Mouse (Mus musculus) kidney, embryonic 14.5 days (tissue): ENCODE results near the gene Ctu1. TPM values are rescaled to one million over a fixed set of nuclear protein-coding genes. Genes with fewer than 3 reads are reported as not detected.

Source experiments
- ATAC-seq: fragments of 200-750 bp; cut with Nextera tagmentation; 2 replicates; pipeline ENCODE4 v1.8.0; 2017; ENCODE audit warnings: moderate number of reproducible peaks, mild to moderate bottlenecking, moderate TSS enrichment, moderate library complexity; ENCODE audit not compliant: low FRiP score, low TSS enrichment
- H3K27ac ChIP-seq: fragments of 300-500 bp; sonication (generic); 2 replicates; pipeline ENCODE4 v1.5.1; 2014; ENCODE audit warnings: low read depth, mild to moderate bottlenecking, low read length, moderate library complexity, mixed read lengths
- H3K27me3 ChIP-seq: fragments of 300-500 bp; sonication (generic); 2 replicates; pipeline ENCODE4 v1.6.1; 2014; ENCODE audit warnings: mild to moderate bottlenecking, low read length; ENCODE audit not compliant: control insufficient read depth, insufficient read depth
- H3K36me3 ChIP-seq: fragments of 300-500 bp; sonication (generic); 2 replicates; pipeline ENCODE4 v1.6.1; 2014; ENCODE audit warnings: low read length, mixed read lengths; ENCODE audit not compliant: control insufficient read depth, insufficient read depth
- H3K4me1 ChIP-seq: fragments of 300-500 bp; sonication (generic); 2 replicates; pipeline ENCODE4 v1.6.1; 2014; ENCODE audit warnings: low read length, mixed read lengths; ENCODE audit not compliant: control insufficient read depth, insufficient read depth
- H3K4me2 ChIP-seq: fragments of 300-500 bp; sonication (generic); replicated peaks from 2 replicates; pipeline ENCODE4 v1.6.1; 2014; ENCODE audit warnings: low read depth, mild to moderate bottlenecking, low read length
- H3K4me3 ChIP-seq: fragments of 300-500 bp; sonication (generic); 2 replicates; pipeline ENCODE4 v1.5.1; 2014; ENCODE audit warnings: mild to moderate bottlenecking, low read length
- H3K9ac ChIP-seq: fragments of 300-500 bp; sonication (generic); 2 replicates; pipeline ENCODE4 v1.6.1; 2014; ENCODE audit warnings: low read depth, mild to moderate bottlenecking, low read length, moderate library complexity
- H3K9me3 ChIP-seq: fragments of 300-500 bp; sonication (generic); 2 replicates; pipeline ENCODE4 v1.6.1; 2016; ENCODE audit warnings: low read length; ENCODE audit not compliant: control insufficient read depth
- WGBS: fragments of 180-500 bp; shearing (Covaris S2); extraction: QIAGEN DNeasy Blood & Tissue Kit; methylation state at CpG from one replicate; pipeline ENCODE4 v1.1.7; 2014; 5-methylcytosine and 5-hydroxymethylcytosine counted together
- polyA plus RNA-seq: library from polyadenylated mRNA; unstranded; fragments of >200 nt; fragmentation: Nextera tagmentation; extraction: Ambion mirVana; gene quantifications from 2 replicates; pipeline ENCODE4 v1.2.1, GENCODE M21; 2014

The Ctu1 gene
- 11.4 and 12.6 TPM in 2 replicates for polyA plus RNA-seq

- Histone ChIP-seq H3K27ac (peak within 1 kb of the TSS; percentile 20; the same call in 1 of the 2 replicates), H3K4me3 (peak within 1 kb of the TSS; percentile 80), H3K9ac (peak within 1 kb of the TSS; percentile 81), H3K4me2 (peak within 1 kb of the TSS; percentile 59), H3K36me3 (peaks cover 23% of the 10 kb centered on the region), H3K4me1 (peaks cover 6% of the 10 kb centered on the region; the same call in 1 of the 2 replicates), H3K27me3 (no peaks in the 10 kb centered on the region), H3K9me3 (0 out of 2 replicates have a peak, but pooled peaks cover 9% of the 10 kb centered on the region)
- WGBS, result under 1% methylated on average over 26 of the region's 26 CpGs
- peak; percentile 96 for ATAC-seq
These were observed at the start of gene Ctu1 for GRCm38 (mm10) chr7:43671809-43672580. Gene Ctu1, plus strand, starts transcription at chr7:43672016.

DNA sequence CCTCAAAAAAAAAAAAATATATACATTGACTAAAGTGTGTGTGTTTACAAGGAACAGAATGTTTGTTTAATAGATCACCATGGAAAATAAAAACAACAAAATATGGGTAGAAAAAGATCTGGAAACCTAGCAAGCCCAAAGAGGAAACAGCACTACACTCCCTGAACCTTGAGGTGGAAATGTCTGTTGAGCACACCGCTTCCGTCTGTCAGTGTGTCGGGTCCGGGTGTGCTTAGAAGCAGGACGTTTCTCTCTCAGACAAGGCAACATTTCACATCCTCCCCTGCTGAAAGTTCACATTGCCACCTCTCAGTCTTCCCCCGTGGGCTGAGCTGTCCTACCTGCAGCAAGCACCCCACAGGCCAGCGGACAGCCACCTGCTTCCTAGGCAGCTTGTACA, 48.9 kb upstream of the Ctu1 start:
- H3K27ac ChIP-seq, result no peak overlapping the region
- H3K9ac ChIP-seq, result no peak overlapping the region
- H3K4me1 ChIP-seq, result no peaks in the 10 kb centered on the region
- no peak overlapping the region for H3K4me3 ChIP-seq
- H3K4me2 ChIP-seq, result no peak overlapping the region
- no peak for ATAC-seq
- 72% methylated on average over 7 of the region's 7 CpGs for WGBS
- H3K27me3 ChIP-seq, result no peaks in the 10 kb centered on the region; the same call in 1 of the 2 replicates
- no peaks in the 10 kb centered on the region for H3K36me3 ChIP-seq
- H3K9me3 ChIP-seq, result no peaks in the 10 kb centered on the region

DNA sequence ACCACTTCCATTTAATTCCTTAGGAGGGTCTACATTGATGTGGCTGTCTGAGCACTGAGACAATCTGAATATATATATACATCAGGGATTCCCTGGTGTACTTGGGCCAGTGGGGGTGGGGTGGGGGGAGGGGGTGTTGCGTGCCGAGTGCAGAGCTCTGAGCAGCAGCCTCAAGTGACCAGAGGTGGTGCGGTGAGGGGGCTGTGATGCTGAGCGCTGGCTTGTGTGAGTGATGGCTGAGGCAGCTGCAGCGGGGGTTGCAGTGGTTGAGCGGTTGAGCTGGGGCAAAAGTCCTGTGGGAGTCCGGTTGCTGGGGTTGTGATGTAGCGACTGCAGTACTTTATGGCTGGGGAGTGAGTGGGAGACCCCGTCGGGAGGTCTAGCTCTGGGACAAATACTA, 48.0 kb upstream of the Ctu1 start:
- 7% methylated on average over 10 of the region's 10 CpGs for WGBS

DNA sequence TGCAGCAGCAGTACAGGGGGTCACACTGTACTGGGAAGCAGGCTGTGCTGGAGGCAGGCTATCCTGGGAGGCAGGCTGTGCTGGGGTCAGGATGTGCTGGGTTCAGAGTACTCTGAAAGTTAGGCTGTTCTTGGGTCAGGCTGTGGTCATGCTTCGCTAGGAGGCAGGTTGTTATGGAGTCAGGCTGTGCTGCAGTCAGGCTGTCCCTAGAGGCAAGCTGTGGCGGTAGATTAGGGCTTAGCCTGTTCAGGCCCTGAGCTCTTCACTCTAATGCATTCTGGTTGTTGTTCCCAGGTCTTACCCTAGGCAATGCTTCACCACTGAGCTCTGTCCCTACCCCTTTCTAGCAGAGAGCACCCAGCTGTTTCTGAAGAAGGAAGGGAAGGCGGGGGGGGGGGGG, 46.8 kb upstream of the Ctu1 start:
- peak; percentile 28; the same call in 1 of the 2 replicates for ATAC-seq
- no peaks in the 10 kb centered on the region; the same call in 1 of the 2 replicates for H3K27me3 ChIP-seq

More for the DNA sequence above, 48.0 kb upstream of the Ctu1 start:
- peak; percentile 52; the same call in 1 of the 2 replicates for ATAC-seq
- Histone ChIP-seq H3K9me3 (no peaks in the 10 kb centered on the region), H3K4me3 (no peak overlapping the region), H3K9ac (no peak overlapping the region), H3K27ac (no peak overlapping the region), H3K27me3 (no peaks in the 10 kb centered on the region; the same call in 1 of the 2 replicates), H3K4me2 (no peak overlapping the region; the same call in 1 of the 2 replicates), H3K36me3 (no peaks in the 10 kb centered on the region), H3K4me1 (no peaks in the 10 kb centered on the region)

DNA sequence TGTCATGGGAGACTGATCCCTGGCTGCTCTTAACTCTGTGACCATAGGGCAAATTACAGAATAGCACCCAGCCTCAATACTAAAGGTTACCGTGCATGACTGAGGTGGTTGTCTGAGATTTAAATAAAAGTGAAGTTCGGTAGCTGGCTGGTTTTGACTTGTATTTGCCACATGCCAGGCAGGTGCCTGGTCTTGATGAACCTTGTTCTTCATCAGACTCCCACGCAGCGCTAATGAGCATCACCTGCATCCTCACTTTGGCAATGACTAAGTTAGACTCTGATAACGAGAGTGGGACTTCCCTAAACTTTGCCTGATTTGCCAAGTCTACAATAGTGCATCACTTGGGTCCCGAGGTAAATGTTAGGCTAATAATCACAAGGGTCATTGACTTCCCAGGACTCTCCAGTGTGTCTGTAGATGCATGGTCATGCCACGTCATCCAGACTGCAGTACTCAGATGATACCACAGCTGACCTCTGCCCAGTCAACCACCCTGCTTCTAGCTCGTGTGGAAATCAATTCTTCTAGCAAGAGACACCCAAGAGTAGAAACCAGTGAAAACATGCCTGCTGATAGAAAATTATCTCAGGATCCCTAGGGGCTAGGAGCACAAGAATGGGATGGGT, 45.9 kb upstream of the Ctu1 start:
- Histone ChIP-seq H3K9ac (no peak overlapping the region), H3K9me3 (no peaks in the 10 kb centered on the region), H3K4me1 (no peaks in the 10 kb centered on the region), H3K4me2 (no peak overlapping the region), H3K4me3 (no peak overlapping the region), H3K36me3 (no peaks in the 10 kb centered on the region), H3K27me3 (no peaks in the 10 kb centered on the region; the same call in 1 of the 2 replicates), H3K27ac (no peak overlapping the region)
- ATAC-seq, result no peak
- 85% methylated on average over 8 of the region's 8 CpGs for whole genome bisulfite sequencing

More for the DNA sequence above, 46.8 kb upstream of the Ctu1 start:
- 68% methylated on average over 3 of the region's 3 CpGs for WGBS
- Histone ChIP-seq H3K9ac (no peak overlapping the region), H3K27ac (no peak overlapping the region), H3K36me3 (no peaks in the 10 kb centered on the region), H3K4me3 (no peak overlapping the region), H3K4me2 (no peak overlapping the region), H3K9me3 (no peaks in the 10 kb centered on the region), H3K4me1 (no peaks in the 10 kb centered on the region)

DNA sequence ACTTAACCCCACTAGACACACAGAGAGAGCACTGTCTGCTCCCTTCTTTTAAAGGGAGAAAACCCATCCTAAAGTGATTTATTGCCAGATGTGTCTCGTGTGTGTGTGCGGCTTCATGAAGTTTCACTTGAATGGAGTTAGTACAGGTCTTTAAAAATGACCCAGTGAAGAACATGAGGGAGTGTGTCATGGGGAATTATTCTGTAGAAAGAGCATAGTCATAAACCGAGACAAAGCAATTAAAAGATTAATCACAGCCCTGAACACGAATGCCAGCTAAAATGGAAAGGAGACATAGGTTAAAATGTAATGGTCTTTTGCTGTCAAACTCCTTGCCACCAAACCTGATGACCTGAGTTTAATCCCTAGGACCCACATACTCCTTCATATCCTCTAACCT, 37.9 kb upstream of the Ctu1 start:
- Histone ChIP-seq H3K36me3 (no peaks in the 10 kb centered on the region), H3K4me2 (no peak overlapping the region), H3K4me1 (no peaks in the 10 kb centered on the region), H3K9ac (no peak overlapping the region), H3K27me3 (no peaks in the 10 kb centered on the region), H3K9me3 (no peaks in the 10 kb centered on the region), H3K4me3 (no peak overlapping the region), H3K27ac (no peak overlapping the region)
- WGBS, result 55% methylated on average over 4 of the region's 4 CpGs
- no peak for ATAC-seq

GRCm38 (mm10) chr7:43634500-43634899, 37.3 kb upstream of the Ctu1 start, which contains the start of gene Ceacam18:
Gene Ceacam18, plus strand, starts transcription at chr7:43634707.
- Histone ChIP-seq H3K4me2 (no peak within 1 kb of the TSS), H3K4me1 (no peaks in the 10 kb centered on the region), H3K27ac (no peak within 1 kb of the TSS), H3K36me3 (no peaks in the 10 kb centered on the region), H3K27me3 (no peaks in the 10 kb centered on the region), H3K4me3 (no peak within 1 kb of the TSS), H3K9ac (no peak within 1 kb of the TSS), H3K9me3 (no peaks in the 10 kb centered on the region)
- no peak for ATAC-seq
- 59% methylated on average over 6 of the region's 6 CpGs for WGBS

- Histone ChIP-seq H3K36me3 (no peaks in the 10 kb centered on the region), H3K4me1 (no peaks in the 10 kb centered on the region), H3K9me3 (no peaks in the 10 kb centered on the region), H3K4me3 (no peak overlapping the region), H3K27me3 (no peaks in the 10 kb centered on the region), H3K9ac (no peak overlapping the region), H3K27ac (no peak overlapping the region), H3K4me2 (no peak overlapping the region)
- 69% methylated on average over 2 of the region's 2 CpGs for WGBS
- ATAC-seq, result no peak
These were observed 35.6 kb upstream of the Ctu1 start for GRCm38 (mm10) chr7:43636194-43636593.

DNA sequence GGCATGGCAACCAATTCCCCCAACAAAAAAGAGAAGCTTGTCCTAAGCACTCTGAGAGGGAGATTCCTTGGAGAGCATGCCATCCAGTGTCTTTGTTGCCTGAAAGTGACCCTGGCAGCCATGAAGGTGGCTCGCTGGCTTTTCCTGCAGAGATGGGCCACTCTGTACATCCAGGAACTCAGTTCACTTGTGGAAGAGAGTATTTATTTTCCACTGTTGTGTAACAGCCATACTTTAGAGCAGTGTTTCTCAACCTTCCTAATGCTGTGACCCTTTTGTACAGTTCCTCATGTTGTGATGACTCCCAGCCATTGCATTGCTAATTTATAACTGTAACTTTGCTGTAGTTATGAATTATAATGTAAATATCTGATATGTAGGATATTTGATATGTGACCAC, 34.7 kb upstream of the Ctu1 start:
- H3K27me3 ChIP-seq, result no peaks in the 10 kb centered on the region
- H3K36me3 ChIP-seq, result no peaks in the 10 kb centered on the region
- WGBS, result 84% methylated on average over 1 of the region's 1 CpGs
- H3K9ac ChIP-seq, result no peak overlapping the region
- ATAC-seq, result no peak
- H3K4me3 ChIP-seq, result no peak overlapping the region
- H3K9me3 ChIP-seq, result no peaks in the 10 kb centered on the region
- no peaks in the 10 kb centered on the region for H3K4me1 ChIP-seq
- H3K27ac ChIP-seq, result no peak overlapping the region
- H3K4me2 ChIP-seq, result no peak overlapping the region
